Mouse (Mus musculus) heart, postnatal 0 days (tissue): ENCODE measurements around the gene Klf3. TPM values are rescaled to one million over a fixed set of nuclear protein-coding genes. Genes with fewer than 3 reads are reported as not detected.

Experiments
- ATAC-seq: fragments of 200-750 bp; cut with Nextera tagmentation; 2 replicates; pipeline ENCODE4 v1.8.0; 2017; ENCODE audit warnings: low read depth, moderate number of reproducible peaks, moderate library complexity; ENCODE audit not compliant: insufficient read depth
- DNase-seq: peaks from one replicate; pipeline ENCODE4 v3.0.0-alpha.2; 2016; ENCODE audit warnings: low spot score
- H3K27ac ChIP-seq: fragments of 300-500 bp; sonication (generic); 2 replicates; pipeline ENCODE4 v1.5.1; 2014; ENCODE audit warnings: low read depth, mild to moderate bottlenecking
- H3K27me3 ChIP-seq: fragments of 300-500 bp; sonication (generic); 2 replicates; pipeline ENCODE4 v1.6.1; 2014; ENCODE audit warnings: low read length, mixed read lengths; ENCODE audit not compliant: control insufficient read depth, insufficient read depth
- H3K36me3 ChIP-seq: fragments of 300-500 bp; sonication (generic); replicated peaks from 2 replicates; pipeline ENCODE4 v1.6.1; 2014; ENCODE audit warnings: low read length, mixed read lengths; ENCODE audit not compliant: control insufficient read depth, insufficient read depth
- H3K4me1 ChIP-seq: fragments of 300-500 bp; sonication (generic); 2 replicates; pipeline ENCODE4 v1.6.1; 2014; ENCODE audit warnings: antibody characterized with exemption; ENCODE audit not compliant: control insufficient read depth, insufficient read depth
- H3K4me2 ChIP-seq: fragments of 300-500 bp; sonication (generic); 2 replicates; pipeline ENCODE4 v1.6.1; 2014; ENCODE audit warnings: low read depth, mild to moderate bottlenecking, low read length, moderate library complexity
- H3K4me3 ChIP-seq: fragments of 300-500 bp; sonication (generic); 2 replicates; pipeline ENCODE4 v1.5.1; 2014; ENCODE audit warnings: low read depth, low read length
- H3K9ac ChIP-seq: fragments of 300-500 bp; sonication (generic); replicated peaks from 2 replicates; pipeline ENCODE4 v1.6.1; 2014; ENCODE audit warnings: low read depth, low read length, mixed read lengths
- H3K9me3 ChIP-seq: fragments of 300-500 bp; sonication (generic); replicated peaks from 2 replicates; pipeline ENCODE4 v1.6.1; 2016; ENCODE audit warnings: low read length; ENCODE audit not compliant: control insufficient read depth
- CTCF ChIP-seq: IDR thresholded peaks from 2 replicates; pipeline ENCODE4 v1.5.1; 2016; ENCODE audit warnings: antibody characterized with exemption, control low read depth, low read depth
- EP300 ChIP-seq: IDR thresholded peaks from 2 replicates; pipeline ENCODE4 v1.6.1; 2016; ENCODE audit warnings: antibody characterized with exemption, low read depth
- WGBS: fragments of 180-500 bp; shearing (Covaris S2); extraction: QIAGEN DNeasy Blood & Tissue Kit; methylation state at CpG from one replicate; pipeline ENCODE4 v1.1.7; 2014; 5-methylcytosine and 5-hydroxymethylcytosine counted together
- polyA plus RNA-seq: library from polyadenylated mRNA; unstranded; fragments of >200 nt; fragmentation: Nextera tagmentation; extraction: Ambion mirVana; gene quantifications from 2 replicates; pipeline ENCODE4 v1.2.1, GENCODE M21; 2015
- total RNA-seq: library from RNA; depleted of rRNA; stranded (reverse); fragments of >200 nt; gene quantifications from 2 replicates; pipeline ENCODE4 v1.2.3, GENCODE M21; 2014; ENCODE audit warnings: low replicate concordance

Gene Klf3
- total and polyA plus RNA-seq, 2 experiments from 2014 or later = 26.5 to 33.5 TPM

- TF ChIP-seq EP300 (no peak), CTCF (no peak)
- Histone ChIP-seq H3K9ac (no peak overlapping the region), H3K4me3 (no peak overlapping the region), H3K27me3 (no peaks in the 10 kb centered on the region), H3K9me3 (no peaks in the 10 kb centered on the region), H3K4me1 (no peaks in the 10 kb centered on the region), H3K27ac (no peak overlapping the region), H3K4me2 (no peak overlapping the region), H3K36me3 (peaks cover 87% of the 10 kb centered on the region)
- DNase-seq (no peak), ATAC-seq (no peak)
- WGBS = 97% methylated on average over 12 of the region's 12 CpGs
These were observed 24.0 kb downstream of the Klf3 start for GRCm38 (mm10) chr5:64827151-64827550.

GRCm38 (mm10) chr5:64828314-64828713 lies 25.1 kb downstream of the Klf3 start:
- H3K27ac ChIP-seq = no peak overlapping the region
- peaks cover 77% of the 10 kb centered on the region for H3K36me3 ChIP-seq
- peaks cover under 1% of the 10 kb centered on the region; the same call in 1 of the 2 replicates for H3K9me3 ChIP-seq
- TF ChIP-seq EP300 = no peak
- no peak for TF ChIP-seq CTCF
- DNase-seq (no peak), ATAC-seq (no peak)
- no peaks in the 10 kb centered on the region for H3K4me1 ChIP-seq
- no peak overlapping the region for H3K4me3 ChIP-seq
- WGBS = 88% methylated on average over 9 of the region's 9 CpGs
- H3K27me3 ChIP-seq = no peaks in the 10 kb centered on the region
- H3K4me2 ChIP-seq = no peak overlapping the region
- no peak overlapping the region for H3K9ac ChIP-seq

GRCm38 (mm10) chr5:64829606-64830005 lies 26.4 kb downstream of the Klf3 start:
- TF ChIP-seq CTCF (no peak), EP300 (no peak)
- no peak overlapping the region for H3K4me2 ChIP-seq
- no peak overlapping the region for H3K27ac ChIP-seq
- peaks cover 68% of the 10 kb centered on the region for H3K36me3 ChIP-seq
- H3K4me3 ChIP-seq = no peak overlapping the region
- H3K4me1 ChIP-seq = no peaks in the 10 kb centered on the region
- no peaks in the 10 kb centered on the region for H3K27me3 ChIP-seq
- WGBS = 94% methylated on average over 10 of the region's 10 CpGs
- no peak overlapping the region for H3K9ac ChIP-seq
- H3K9me3 ChIP-seq = peaks cover 3% of the 10 kb centered on the region; the same call in 1 of the 2 replicates
- DNase-seq = no peak
- no peak for ATAC-seq

GRCm38 (mm10) chr5:64830773-64831172 lies 27.6 kb downstream of the Klf3 start:
- DNase-seq = no peak
- peaks cover 56% of the 10 kb centered on the region for H3K36me3 ChIP-seq
- H3K9me3 ChIP-seq = peaks cover 3% of the 10 kb centered on the region; the same call in 1 of the 2 replicates
- no peak overlapping the region for H3K27ac ChIP-seq
- H3K9ac ChIP-seq = no peak overlapping the region
- no peak overlapping the region for H3K4me2 ChIP-seq
- H3K4me1 ChIP-seq = no peaks in the 10 kb centered on the region
- no peaks in the 10 kb centered on the region for H3K27me3 ChIP-seq
- no peak for TF ChIP-seq EP300
- no peak for TF ChIP-seq CTCF
- 87% methylated on average over 3 of the region's 3 CpGs for WGBS
- no peak overlapping the region for H3K4me3 ChIP-seq
- ATAC-seq = no peak

- H3K4me2 ChIP-seq = no peak overlapping the region
- H3K9me3 ChIP-seq = peaks cover 8% of the 10 kb centered on the region; the same call in 1 of the 2 replicates
- H3K9ac ChIP-seq = no peak overlapping the region
- no peaks in the 10 kb centered on the region for H3K4me1 ChIP-seq
- ATAC-seq (no peak), DNase-seq (no peak)
- H3K36me3 ChIP-seq = peaks cover 30% of the 10 kb centered on the region
- no peaks in the 10 kb centered on the region for H3K27me3 ChIP-seq
- TF ChIP-seq EP300 = no peak
- H3K27ac ChIP-seq = no peak overlapping the region
- H3K4me3 ChIP-seq = no peak overlapping the region
These were observed 30.2 kb downstream of the Klf3 start for GRCm38 (mm10) chr5:64833410-64833809.

- Histone ChIP-seq H3K36me3 (peaks cover 22% of the 10 kb centered on the region), H3K9me3 (peaks cover 8% of the 10 kb centered on the region; the same call in 1 of the 2 replicates), H3K9ac (no peak overlapping the region), H3K27ac (no peak overlapping the region), H3K27me3 (no peaks in the 10 kb centered on the region), H3K4me1 (0 out of 2 replicates have a peak, but pooled peaks cover 2% of the 10 kb centered on the region), H3K4me3 (no peak overlapping the region), H3K4me2 (no peak overlapping the region)
- no peak for ATAC-seq
- TF ChIP-seq EP300 (no peak), CTCF (no peak)
- 57% methylated on average over 1 of the region's 1 CpGs for WGBS
- no peak for DNase-seq
These were observed 31.0 kb downstream of the Klf3 start for GRCm38 (mm10) chr5:64834213-64834612.
